Mouse (Mus musculus) CH12.LX (cell line): ENCODE results near the gene Pcdh7.

Experiments
- CHD2 ChIP-seq: IDR thresholded peaks from 2 replicates; pipeline ENCODE4 v1.6.1; 2011; ENCODE audit warnings: low read length, improper control_type of control experiment
- CTCF ChIP-seq, 2 experiments: IDR thresholded peaks in 1 of 2; conservative IDR thresholded peaks in 1 of 2; 2 replicates each; pipeline ENCODE4 v1.5.1; 2011 to 2012; ENCODE audit warnings: low read depth in 2 of 2, low read length in 2 of 2, improper control_type of control experiment in 1 of 2, inconsistent platforms in 1 of 2, mild to moderate bottlenecking in 1 of 2, moderate library complexity in 1 of 2
- EP300 ChIP-seq: IDR thresholded peaks from 2 replicates; pipeline ENCODE4 v1.6.1; 2011; ENCODE audit warnings: low read length, improper control_type of control experiment
- HCFC1 ChIP-seq: IDR thresholded peaks from 2 replicates; pipeline ENCODE4 v1.6.1; 2012; ENCODE audit warnings: low read depth, mild to moderate bottlenecking, inconsistent platforms, low read length, improper control_type of control experiment
- IRF4 ChIP-seq: IDR thresholded peaks from 2 replicates; pipeline ENCODE4 v1.6.1; 2014; ENCODE audit warnings: low read depth, mild to moderate bottlenecking, inconsistent platforms, low read length, improper control_type of control experiment
- MAZ ChIP-seq: IDR thresholded peaks from 2 replicates; pipeline ENCODE4 v1.6.1; 2012; ENCODE audit warnings: low read depth, mild to moderate bottlenecking, inconsistent platforms, low read length, improper control_type of control experiment, moderate library complexity
- MEF2A ChIP-seq: IDR thresholded peaks from 2 replicates; pipeline ENCODE4 v1.6.1; 2014; ENCODE audit warnings: low read depth, mild to moderate bottlenecking, inconsistent platforms, low read length, improper control_type of control experiment, borderline replicate concordance
- POLR2A ChIP-seq: IDR thresholded peaks from 2 replicates; pipeline ENCODE4 v1.6.1; 2011; ENCODE audit warnings: low read depth, mild to moderate bottlenecking, improper control_type of control experiment, low read length
- POLR2AphosphoS2 ChIP-seq: IDR thresholded peaks from 2 replicates; pipeline ENCODE4 v1.6.1; 2011; ENCODE audit warnings: low read depth, low read length, improper control_type of control experiment
- RCOR1 ChIP-seq: conservative IDR thresholded peaks from 2 replicates; pipeline ENCODE4 v1.6.1; 2012; ENCODE audit warnings: low read depth, mild to moderate bottlenecking, inconsistent platforms, low read length, improper control_type of control experiment

GRCm38 (mm10) chr5:57717238-57717905 lies 395 bp upstream of the Pcdh7 start:
- no peak for TF ChIP-seq POLR2AphosphoS2
- TF ChIP-seq CTCF (conservative IDR thresholded peaks at IDR 0.05 in 1 of 2, IDR thresholded peaks at IDR 0.05 in 1 of 2; ENCODE audit: low read depth in 2 of 2, low read length in 2 of 2): no peak
- no peak for TF ChIP-seq RCOR1
- no peak for TF ChIP-seq MEF2A
- no peak for TF ChIP-seq HCFC1
- no peak for TF ChIP-seq POLR2A
- no peak for TF ChIP-seq MAZ
- no peak for TF ChIP-seq IRF4
- TF ChIP-seq EP300: no peak
- no peak for TF ChIP-seq CHD2
